Mouse (Mus musculus): Measurements from ENCODE around the gene Zfp352. TPM values are rescaled to one million over a fixed set of nuclear protein-coding genes. Genes with fewer than 3 reads are reported as not detected.
"Not testable (repeated sequence)": the region's sequence is repeated elsewhere in the genome, so short reads cannot be mapped to it uniquely, and the experiment has no call there.

Gene Zfp352
- total RNA-seq (2014; fragmentation: Nextera tagmentation) (not detected in 2 replicates), total RNA-seq (2017) (0.27 TPM in 1 of 2 replicates, not detected in the other), polyA plus RNA-seq (2012) (not detected in 2 replicates)

DNA sequence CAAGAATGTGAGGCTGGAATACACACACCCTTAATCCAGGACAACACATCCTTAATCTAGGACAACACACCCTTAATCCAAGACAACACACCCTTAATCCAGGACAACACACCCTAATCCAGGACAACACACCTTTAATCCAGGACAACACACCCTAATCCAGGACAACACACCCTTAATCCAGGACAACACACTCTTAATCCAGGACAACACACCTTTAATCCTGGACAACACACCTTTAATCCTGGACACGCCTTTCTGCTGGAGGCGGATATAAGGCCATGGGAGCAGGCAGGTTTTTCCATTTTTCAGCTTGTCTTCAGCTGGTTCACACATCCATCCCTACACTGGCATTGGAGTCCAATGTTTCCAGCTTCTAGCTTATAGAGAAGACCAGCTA, at the start of gene Zfp352:
Gene Zfp352 (plus strand): TSS at position 301 of the 400 bp plus-strand sequence.
- ATAC-seq (ENCODE audit: extremely low read depth, insufficient number of reproducible peaks, low FRiP score, poor library complexity, severe bottlenecking) (no peak), DNase-seq (ENCODE audit: low spot score) (no peak)
- no peaks in the 10 kb centered on the region for H3K27me3 ChIP-seq (ENCODE audit: insufficient read depth, low read length)
- H3K4me3 ChIP-seq (ENCODE audit: low read depth, low read length): no peak within 1 kb of the TSS
- H3K36me3 ChIP-seq (replicated peaks): no peaks in the 10 kb centered on the region
- no peaks in the 10 kb centered on the region for H3K4me1 ChIP-seq (ENCODE audit: insufficient read depth, low read depth, low read length)
- H3K9me3 ChIP-seq (replicated peaks): peaks cover 3% of the 10 kb centered on the region; the same call in 1 of the 2 replicates
- TF ChIP-seq GATA1 (IDR thresholded peaks at IDR 0.05; ENCODE audit: borderline replicate concordance, low read length): no peak
- TF ChIP-seq POLR2AphosphoS5 (IDR thresholded peaks at IDR 0.05; ENCODE audit: insufficient replicate concordance, low read depth, low read length): no peak
- no peak for TF ChIP-seq GATA2 (IDR thresholded peaks at IDR 0.05; ENCODE audit: borderline replicate concordance, low read depth, low read length)
- TF ChIP-seq TAL1 (conservative IDR thresholded peaks at IDR 0.05; ENCODE audit: low read depth, low read length): no peak
- no peak for TF ChIP-seq CTCF (IDR thresholded peaks at IDR 0.05; ENCODE audit: low read depth, low read length)

DNA sequence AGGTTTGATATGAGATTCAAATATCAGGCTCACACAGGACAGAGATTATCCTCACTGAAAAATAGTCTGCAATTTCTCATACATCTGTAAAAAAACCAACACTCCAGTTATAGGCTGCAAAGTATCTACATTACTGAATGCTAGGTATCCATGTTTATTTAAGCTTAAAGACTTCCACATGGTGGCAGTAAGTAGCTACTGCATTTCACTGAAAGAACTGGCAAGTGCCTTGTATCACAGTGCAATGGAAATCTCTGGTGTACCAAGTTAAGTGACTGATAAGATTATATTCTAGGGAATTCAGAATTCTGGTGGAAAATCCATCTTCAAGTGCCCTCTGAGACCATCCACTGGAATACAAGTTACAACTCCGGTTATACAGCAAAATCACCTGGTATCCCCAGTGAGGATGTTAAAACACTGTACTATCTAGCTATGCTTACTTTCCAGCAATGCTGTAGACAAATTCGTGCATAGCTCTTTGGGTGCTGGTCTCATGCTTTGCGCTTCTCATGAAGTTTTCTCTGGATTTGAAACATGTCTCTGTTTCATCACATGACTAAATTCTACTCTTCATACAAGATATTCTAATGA, 47.6 kb upstream of the Zfp352 start:
- no peaks in the 10 kb centered on the region for H3K27me3 ChIP-seq (ENCODE audit: insufficient read depth, low read length)
- DNase-seq (ENCODE audit: low spot score) (no peak), ATAC-seq (ENCODE audit: extremely low read depth, insufficient number of reproducible peaks, low FRiP score, poor library complexity, severe bottlenecking) (no peak)
- H3K4me3 ChIP-seq (ENCODE audit: low read depth, low read length): no peak overlapping the region
- TF ChIP-seq POLR2AphosphoS5 (IDR thresholded peaks at IDR 0.05; ENCODE audit: insufficient replicate concordance, low read depth, low read length) (no peak), GATA1 (IDR thresholded peaks at IDR 0.05; ENCODE audit: borderline replicate concordance, low read length) (no peak), CTCF (IDR thresholded peaks at IDR 0.05; ENCODE audit: low read depth, low read length) (no peak), GATA2 (IDR thresholded peaks at IDR 0.05; ENCODE audit: borderline replicate concordance, low read depth, low read length) (no peak), TAL1 (conservative IDR thresholded peaks at IDR 0.05; ENCODE audit: low read depth, low read length) (no peak)
- no peaks in the 10 kb centered on the region for H3K9me3 ChIP-seq (replicated peaks)
- H3K36me3 ChIP-seq (replicated peaks): no peaks in the 10 kb centered on the region
- no peaks in the 10 kb centered on the region for H3K4me1 ChIP-seq (ENCODE audit: insufficient read depth, low read depth, low read length)

DNA sequence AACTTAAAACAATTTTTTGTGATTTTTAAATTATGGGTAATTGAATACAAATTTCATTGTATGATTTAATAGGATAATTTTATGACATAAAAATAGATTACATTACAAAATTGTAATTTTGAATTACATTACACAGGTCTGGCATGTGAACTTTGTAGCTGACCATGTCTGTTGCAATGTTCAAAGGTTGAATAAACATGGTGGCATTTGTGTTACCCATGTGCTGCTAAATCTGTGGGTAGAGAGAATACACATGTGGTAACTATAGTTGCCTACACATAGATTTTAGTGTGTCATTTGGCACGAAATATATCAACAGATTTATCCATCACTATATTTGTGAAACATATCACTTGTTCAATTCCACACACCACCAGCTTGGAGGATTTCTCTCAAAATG, 44.6 kb upstream of the Zfp352 start:
- 0 out of 2 replicates have a peak, but pooled peaks cover 2% of the 10 kb centered on the region for H3K9me3 ChIP-seq (replicated peaks)
- no peak for TF ChIP-seq GATA2 (IDR thresholded peaks at IDR 0.05; ENCODE audit: borderline replicate concordance, low read depth, low read length)
- TF ChIP-seq TAL1 (conservative IDR thresholded peaks at IDR 0.05; ENCODE audit: low read depth, low read length): no peak
- no peak for TF ChIP-seq GATA1 (IDR thresholded peaks at IDR 0.05; ENCODE audit: borderline replicate concordance, low read length)
- no peak for TF ChIP-seq CTCF (IDR thresholded peaks at IDR 0.05; ENCODE audit: low read depth, low read length)
- no peak for TF ChIP-seq POLR2AphosphoS5 (IDR thresholded peaks at IDR 0.05; ENCODE audit: insufficient replicate concordance, low read depth, low read length)
- ATAC-seq (ENCODE audit: extremely low read depth, insufficient number of reproducible peaks, low FRiP score, poor library complexity, severe bottlenecking): no peak

DNA sequence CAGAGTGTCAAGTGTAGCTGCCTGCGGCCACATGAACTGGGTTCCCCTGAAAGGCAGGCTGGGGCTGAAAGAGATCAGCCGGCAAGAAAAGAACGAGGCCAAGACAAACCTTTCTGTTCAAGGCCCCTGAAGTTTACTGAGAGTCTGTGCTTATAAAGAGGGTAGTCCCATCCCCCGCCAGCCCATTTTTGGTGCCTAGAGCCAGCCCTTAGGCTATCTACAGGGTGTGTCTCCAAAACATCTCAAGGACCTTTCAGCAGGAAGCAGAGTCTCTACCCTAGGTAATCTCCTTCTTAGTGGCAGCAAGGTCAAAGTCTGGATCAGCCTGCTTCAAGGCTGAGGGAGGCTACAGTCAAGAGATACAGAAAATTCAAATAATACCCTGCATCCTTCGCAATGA, 15.2 kb upstream of the Zfp352 start:
- Histone ChIP-seq H3K9me3 (replicated peaks) (no peaks in the 10 kb centered on the region), H3K27me3 (ENCODE audit: insufficient read depth, low read length) (no peaks in the 10 kb centered on the region), H3K4me3 (ENCODE audit: low read depth, low read length) (no peak overlapping the region), H3K4me1 (ENCODE audit: insufficient read depth, low read depth, low read length) (no peaks in the 10 kb centered on the region), H3K36me3 (replicated peaks) (no peaks in the 10 kb centered on the region)
- TF ChIP-seq POLR2AphosphoS5 (IDR thresholded peaks at IDR 0.05; ENCODE audit: insufficient replicate concordance, low read depth, low read length) (no peak), GATA1 (IDR thresholded peaks at IDR 0.05; ENCODE audit: borderline replicate concordance, low read length) (no peak), TAL1 (conservative IDR thresholded peaks at IDR 0.05; ENCODE audit: low read depth, low read length) (no peak), GATA2 (IDR thresholded peaks at IDR 0.05; ENCODE audit: borderline replicate concordance, low read depth, low read length) (no peak), CTCF (IDR thresholded peaks at IDR 0.05; ENCODE audit: low read depth, low read length) (no peak)
- no peak for ATAC-seq (ENCODE audit: extremely low read depth, insufficient number of reproducible peaks, low FRiP score, poor library complexity, severe bottlenecking)
- no peak for DNase-seq (ENCODE audit: low spot score)

More for the DNA sequence above, 44.6 kb upstream of the Zfp352 start:
- no peaks in the 10 kb centered on the region for H3K27me3 ChIP-seq (ENCODE audit: insufficient read depth, low read length)
- H3K4me3 ChIP-seq (ENCODE audit: low read depth, low read length): no peak overlapping the region
- no peak for DNase-seq (ENCODE audit: low spot score)
- no peaks in the 10 kb centered on the region for H3K4me1 ChIP-seq (ENCODE audit: insufficient read depth, low read depth, low read length)
- no peaks in the 10 kb centered on the region for H3K36me3 ChIP-seq (replicated peaks)

DNA sequence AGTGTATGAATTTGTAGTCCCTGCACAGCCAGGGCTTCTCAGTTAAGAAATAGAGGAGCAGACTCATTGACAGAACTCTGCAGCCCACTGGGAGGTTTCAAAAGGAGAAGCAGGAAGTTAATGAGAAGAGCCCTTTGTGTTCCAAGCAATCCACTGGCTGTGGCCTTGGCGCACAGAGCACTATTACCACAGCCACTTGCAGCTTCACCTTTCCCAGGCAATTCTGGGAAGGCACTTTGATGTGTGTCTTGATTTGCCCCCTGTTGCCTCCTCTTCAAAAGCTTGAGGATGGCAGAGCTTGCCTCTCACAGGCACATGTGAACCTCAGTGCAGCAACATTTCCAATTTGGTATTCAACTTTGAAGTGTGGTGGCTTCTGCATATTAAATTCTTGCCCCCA, 7.1 kb upstream of the Zfp352 start:
- Histone ChIP-seq H3K36me3 (replicated peaks) (no peaks in the 10 kb centered on the region), H3K9me3 (replicated peaks) (no peaks in the 10 kb centered on the region), H3K27me3 (ENCODE audit: insufficient read depth, low read length) (no peaks in the 10 kb centered on the region), H3K4me3 (ENCODE audit: low read depth, low read length) (no peak overlapping the region), H3K4me1 (ENCODE audit: insufficient read depth, low read depth, low read length) (no peaks in the 10 kb centered on the region)
- TF ChIP-seq TAL1 (conservative IDR thresholded peaks at IDR 0.05; ENCODE audit: low read depth, low read length): no peak
- TF ChIP-seq POLR2AphosphoS5 (IDR thresholded peaks at IDR 0.05; ENCODE audit: insufficient replicate concordance, low read depth, low read length): no peak
- TF ChIP-seq CTCF (IDR thresholded peaks at IDR 0.05; ENCODE audit: low read depth, low read length): no peak
- no peak for TF ChIP-seq GATA2 (IDR thresholded peaks at IDR 0.05; ENCODE audit: borderline replicate concordance, low read depth, low read length)
- TF ChIP-seq GATA1 (IDR thresholded peaks at IDR 0.05; ENCODE audit: borderline replicate concordance, low read length): no peak
- ATAC-seq (ENCODE audit: extremely low read depth, insufficient number of reproducible peaks, low FRiP score, poor library complexity, severe bottlenecking) (no peak), DNase-seq (ENCODE audit: low spot score) (no peak)

DNA sequence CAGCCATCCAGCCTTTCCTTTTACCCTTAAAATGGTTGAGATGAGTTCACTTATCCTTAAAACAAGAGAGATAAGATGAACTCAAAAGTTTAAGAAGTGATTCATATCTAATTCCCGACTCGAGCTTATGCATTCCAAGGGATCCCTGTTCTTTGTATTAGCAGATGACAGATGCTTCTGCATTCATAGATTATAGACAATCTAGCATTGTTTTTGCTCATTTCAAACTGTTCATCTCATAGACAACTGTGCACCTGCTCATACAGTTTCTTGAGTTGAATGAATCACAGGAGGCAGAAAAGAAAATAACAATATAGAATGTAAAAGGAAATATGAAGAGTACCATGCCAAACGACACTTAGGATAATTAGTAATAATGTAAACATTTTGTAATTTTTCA, 6.5 kb upstream of the Zfp352 start:
- Histone ChIP-seq H3K4me1 (ENCODE audit: insufficient read depth, low read depth, low read length) (no peaks in the 10 kb centered on the region), H3K4me3 (ENCODE audit: low read depth, low read length) (no peak overlapping the region), H3K9me3 (replicated peaks) (no peaks in the 10 kb centered on the region), H3K27me3 (ENCODE audit: insufficient read depth, low read length) (no peaks in the 10 kb centered on the region), H3K36me3 (replicated peaks) (no peaks in the 10 kb centered on the region)
- DNase-seq (ENCODE audit: low spot score): no peak
- TF ChIP-seq GATA2 (IDR thresholded peaks at IDR 0.05; ENCODE audit: borderline replicate concordance, low read depth, low read length): no peak
- no peak for TF ChIP-seq TAL1 (conservative IDR thresholded peaks at IDR 0.05; ENCODE audit: low read depth, low read length)
- TF ChIP-seq GATA1 (IDR thresholded peaks at IDR 0.05; ENCODE audit: borderline replicate concordance, low read length): no peak
- TF ChIP-seq CTCF (IDR thresholded peaks at IDR 0.05; ENCODE audit: low read depth, low read length): no peak
- TF ChIP-seq POLR2AphosphoS5 (IDR thresholded peaks at IDR 0.05; ENCODE audit: insufficient replicate concordance, low read depth, low read length): no peak
- no peak for ATAC-seq (ENCODE audit: extremely low read depth, insufficient number of reproducible peaks, low FRiP score, poor library complexity, severe bottlenecking)

DNA sequence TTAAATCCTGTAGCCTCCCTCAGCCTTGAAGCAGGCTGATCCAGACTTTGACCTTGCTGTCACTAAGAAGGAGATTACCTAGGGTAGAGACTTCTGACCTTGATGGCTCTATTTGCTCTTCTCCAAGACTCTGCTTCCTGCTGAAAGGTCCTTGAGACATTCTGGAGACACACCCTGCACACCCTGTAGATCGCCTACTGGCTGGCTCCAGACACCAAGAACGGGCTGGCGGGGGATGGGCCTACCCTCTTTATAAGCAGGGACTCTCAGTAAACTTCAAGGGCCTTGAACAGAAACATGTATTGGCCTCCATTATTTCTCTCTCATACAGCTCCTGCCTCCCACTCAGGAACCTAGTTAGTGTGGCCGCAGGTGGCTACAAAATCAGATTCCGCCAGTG, 17.0 kb downstream of the Zfp352 start:
- not testable (repeated sequence) for H3K4me3 ChIP-seq (ENCODE audit: low read depth, low read length); H3K4me1 ChIP-seq (ENCODE audit: insufficient read depth, low read depth, low read length); H3K36me3 ChIP-seq (replicated peaks); H3K9me3 ChIP-seq (replicated peaks); H3K27me3 ChIP-seq (ENCODE audit: insufficient read depth, low read length); ATAC-seq (ENCODE audit: extremely low read depth, insufficient number of reproducible peaks, low FRiP score, poor library complexity, severe bottlenecking); DNase-seq (ENCODE audit: low spot score)

Measured in G1E (cell line).